Mouse (Mus musculus): ENCODE data around the gene Gabrr2. TPM values are rescaled to one million over a fixed set of nuclear protein-coding genes. Genes with fewer than 3 reads are reported as not detected.

Gene Gabrr2
- polyA plus RNA-seq (2015; fragmentation: Nextera tagmentation; extraction: Ambion mirVana): 0.05 and 0.12 TPM in 2 replicates

- ATAC-seq (ENCODE audit: low FRiP score, low TSS enrichment): no peak
- DNase-seq (ENCODE audit: low spot score): no peak
- TF ChIP-seq CTCF (IDR thresholded peaks at IDR 0.05; ENCODE audit: low read depth) (no peak), EP300 (optimal IDR thresholded peaks at IDR 0.05) (no peak)
- no peaks in the 10 kb centered on the region for H3K4me1 ChIP-seq (replicated peaks; ENCODE audit: control insufficient read depth, insufficient read depth)
- H3K27me3 ChIP-seq (ENCODE audit: control insufficient read depth, insufficient read depth, low read length): no peaks in the 10 kb centered on the region
- no peak within 1 kb of the TSS for H3K4me2 ChIP-seq (replicated peaks; ENCODE audit: low read depth)
- H3K9me3 ChIP-seq (ENCODE audit: control insufficient read depth, low read length): no peaks in the 10 kb centered on the region
- no peak within 1 kb of the TSS for H3K4me3 ChIP-seq (ENCODE audit: low read depth, low read length)
- H3K27ac ChIP-seq (replicated peaks): no peak within 1 kb of the TSS
- H3K36me3 ChIP-seq (ENCODE audit: control insufficient read depth, insufficient read depth, low read length): no peaks in the 10 kb centered on the region
- H3K9ac ChIP-seq (ENCODE audit: low read length): no peak within 1 kb of the TSS
- 79% methylated on average over 4 of the region's 4 CpGs for WGBS
Measured at GRCm38 (mm10) chr4:33062981-33063380, at the start of gene Gabrr2. TSS of gene Gabrr2 (plus strand) at chr4:33062999.

GRCm38 (mm10) chr4:33018361-33018999 lies 44.3 kb upstream of the Gabrr2 start:
- no peak overlapping the region for H3K4me3 ChIP-seq (ENCODE audit: low read depth, low read length)
- TF ChIP-seq EP300 (optimal IDR thresholded peaks at IDR 0.05) (no peak), CTCF (IDR thresholded peaks at IDR 0.05; ENCODE audit: low read depth) (peak; percentile 99)
- no peaks in the 10 kb centered on the region for H3K9me3 ChIP-seq (ENCODE audit: control insufficient read depth, low read length)
- no peak overlapping the region for H3K4me2 ChIP-seq (replicated peaks; ENCODE audit: low read depth)
- H3K9ac ChIP-seq (ENCODE audit: low read length): no peak overlapping the region
- no peaks in the 10 kb centered on the region for H3K27me3 ChIP-seq (ENCODE audit: control insufficient read depth, insufficient read depth, low read length)
- no peak overlapping the region for H3K27ac ChIP-seq (replicated peaks)
- WGBS: 47% methylated on average over 9 of the region's 9 CpGs
- DNase-seq (ENCODE audit: low spot score) (peak; percentile 85), ATAC-seq (ENCODE audit: low FRiP score, low TSS enrichment) (peak; percentile 76; the same call in 1 of the 2 replicates)
- no peaks in the 10 kb centered on the region for H3K36me3 ChIP-seq (ENCODE audit: control insufficient read depth, insufficient read depth, low read length)
- no peaks in the 10 kb centered on the region for H3K4me1 ChIP-seq (replicated peaks; ENCODE audit: control insufficient read depth, insufficient read depth)

GRCm38 (mm10) chr4:33024420-33024819 lies 38.4 kb upstream of the Gabrr2 start:
- no peak for DNase-seq (ENCODE audit: low spot score)
- no peak for TF ChIP-seq EP300 (optimal IDR thresholded peaks at IDR 0.05)
- TF ChIP-seq CTCF (IDR thresholded peaks at IDR 0.05; ENCODE audit: low read depth): no peak
- H3K4me3 ChIP-seq (ENCODE audit: low read depth, low read length): no peak overlapping the region
- 70% methylated on average over 8 of the region's 8 CpGs for WGBS
- no peaks in the 10 kb centered on the region for H3K27me3 ChIP-seq (ENCODE audit: control insufficient read depth, insufficient read depth, low read length)
- no peak overlapping the region for H3K4me2 ChIP-seq (replicated peaks; ENCODE audit: low read depth)
- H3K9me3 ChIP-seq (ENCODE audit: control insufficient read depth, low read length): no peaks in the 10 kb centered on the region
- H3K36me3 ChIP-seq (ENCODE audit: control insufficient read depth, insufficient read depth, low read length): no peaks in the 10 kb centered on the region
- no peaks in the 10 kb centered on the region for H3K4me1 ChIP-seq (replicated peaks; ENCODE audit: control insufficient read depth, insufficient read depth)
- no peak overlapping the region for H3K9ac ChIP-seq (ENCODE audit: low read length)
- no peak overlapping the region for H3K27ac ChIP-seq (replicated peaks)
- no peak for ATAC-seq (ENCODE audit: low FRiP score, low TSS enrichment)

- Histone ChIP-seq H3K9ac (ENCODE audit: low read length) (no peak overlapping the region), H3K4me1 (replicated peaks; ENCODE audit: control insufficient read depth, insufficient read depth) (no peaks in the 10 kb centered on the region), H3K9me3 (ENCODE audit: control insufficient read depth, low read length) (no peaks in the 10 kb centered on the region), H3K4me3 (ENCODE audit: low read depth, low read length) (no peak overlapping the region), H3K27me3 (ENCODE audit: control insufficient read depth, insufficient read depth, low read length) (no peaks in the 10 kb centered on the region), H3K36me3 (ENCODE audit: control insufficient read depth, insufficient read depth, low read length) (no peaks in the 10 kb centered on the region), H3K4me2 (replicated peaks; ENCODE audit: low read depth) (no peak overlapping the region), H3K27ac (replicated peaks) (no peak overlapping the region)
- no peak for TF ChIP-seq EP300 (optimal IDR thresholded peaks at IDR 0.05)
- no peak for TF ChIP-seq CTCF (IDR thresholded peaks at IDR 0.05; ENCODE audit: low read depth)
- ATAC-seq (ENCODE audit: low FRiP score, low TSS enrichment) (no peak), DNase-seq (ENCODE audit: low spot score) (no peak)
- WGBS: 85% methylated on average over 7 of the region's 7 CpGs
Measured at GRCm38 (mm10) chr4:33029104-33029503, 33.7 kb upstream of the Gabrr2 start.

- DNase-seq (ENCODE audit: low spot score) (peak; percentile 45), ATAC-seq (ENCODE audit: low FRiP score, low TSS enrichment) (peak; percentile 75)
- Histone ChIP-seq H3K36me3 (ENCODE audit: control insufficient read depth, insufficient read depth, low read length) (no peaks in the 10 kb centered on the region), H3K4me1 (replicated peaks; ENCODE audit: control insufficient read depth, insufficient read depth) (no peaks in the 10 kb centered on the region), H3K27ac (replicated peaks) (peak overlapping the region; percentile 99), H3K4me2 (replicated peaks; ENCODE audit: low read depth) (peak overlapping the region; percentile 77), H3K9ac (ENCODE audit: low read length) (peak overlapping the region; percentile 97), H3K4me3 (ENCODE audit: low read depth, low read length) (peak overlapping the region; percentile 86), H3K9me3 (ENCODE audit: control insufficient read depth, low read length) (no peaks in the 10 kb centered on the region), H3K27me3 (ENCODE audit: control insufficient read depth, insufficient read depth, low read length) (no peaks in the 10 kb centered on the region)
- no peak for TF ChIP-seq EP300 (optimal IDR thresholded peaks at IDR 0.05)
- no peak for TF ChIP-seq CTCF (IDR thresholded peaks at IDR 0.05; ENCODE audit: low read depth)
- 2% methylated on average over 55 of the region's 55 CpGs for WGBS
Measured at GRCm38 (mm10) chr4:33030264-33031194, 32.3 kb upstream of the Gabrr2 start.
